Mouse (Mus musculus): ENCODE data around the gene Gal3st2c. TPM values are rescaled to one million over a fixed set of nuclear protein-coding genes. Genes with fewer than 3 reads are reported as not detected.
"Not testable (repeated sequence)": the region's sequence is repeated elsewhere in the genome, so short reads cannot be mapped to it uniquely, and the experiment has no call there.

Gene Gal3st2c
- polyA plus RNA-seq, 1 experiment, result 0.09 TPM

DNA sequence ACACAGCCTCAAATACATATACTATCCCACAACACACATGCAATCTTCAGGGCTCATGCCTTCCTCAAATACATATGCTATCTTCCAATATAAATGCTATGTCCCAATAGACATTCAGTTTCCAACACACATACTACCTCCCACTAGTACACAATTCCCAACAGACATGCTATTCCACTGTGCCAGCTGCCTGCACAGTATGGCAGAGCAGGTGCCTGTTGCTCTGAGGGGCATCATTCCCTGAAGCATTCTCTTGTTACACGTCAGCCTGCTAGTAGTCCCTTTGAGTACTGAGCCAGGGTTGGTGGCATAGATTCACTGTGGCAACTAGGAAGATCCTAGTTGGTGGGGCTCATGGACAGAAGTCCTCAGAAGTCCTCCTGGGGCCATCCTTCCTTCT is 64.2 kb downstream of the Gal3st2c start:
- TF ChIP-seq EP300 (IDR thresholded peaks at IDR 0.05; ENCODE audit: insufficient read depth, low read depth, low read length) (no peak), CTCF (IDR thresholded peaks at IDR 0.05; ENCODE audit: low read depth, low read length) (no peak), POLR2A (IDR thresholded peaks at IDR 0.05; ENCODE audit: insufficient read depth, low read length) (no peak)
- H3K4me1 ChIP-seq (ENCODE audit: control insufficient read depth, insufficient read depth, low read length), result no peaks in the 10 kb centered on the region
- H3K27ac ChIP-seq (ENCODE audit: insufficient read depth, low read length), result no peak overlapping the region
- no peak overlapping the region for H3K9ac ChIP-seq (ENCODE audit: low read depth, poor library complexity, severe bottlenecking)
- H3K4me3 ChIP-seq (ENCODE audit: low read depth, low read length), result no peak overlapping the region
- no peaks in the 10 kb centered on the region for H3K36me3 ChIP-seq (ENCODE audit: control insufficient read depth, insufficient read depth, low read length, poor library complexity, severe bottlenecking)
- no peaks in the 10 kb centered on the region for H3K27me3 ChIP-seq (ENCODE audit: control insufficient read depth, insufficient read depth, low read length, poor library complexity, severe bottlenecking)
- H3K9me3 ChIP-seq (replicated peaks; ENCODE audit: control insufficient read depth, insufficient read depth, low read length, poor library complexity, severe bottlenecking), result no peaks in the 10 kb centered on the region

DNA sequence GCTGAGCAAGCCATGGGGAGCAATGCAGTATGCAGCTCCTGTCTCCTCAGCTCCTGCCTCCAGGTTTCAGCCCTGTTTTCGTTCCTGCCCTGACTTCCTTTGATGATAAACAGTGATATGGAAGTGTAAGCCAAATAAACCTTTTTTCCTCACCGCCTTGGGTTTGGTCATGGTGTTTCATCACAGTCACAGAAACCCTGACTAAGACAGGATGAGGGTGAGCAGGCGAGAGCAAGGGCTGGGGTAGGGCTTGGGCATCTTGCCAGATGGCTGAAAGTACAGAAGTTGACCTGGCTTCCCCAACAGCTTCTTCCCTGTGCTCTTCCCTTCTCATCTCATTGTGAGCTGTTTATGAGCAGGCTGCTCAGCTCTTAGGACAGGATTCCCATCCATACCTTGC is 65.7 kb downstream of the Gal3st2c start:
- Histone ChIP-seq H3K4me3 (ENCODE audit: low read depth, low read length) (no peak overlapping the region), H3K36me3 (ENCODE audit: control insufficient read depth, insufficient read depth, low read length, poor library complexity, severe bottlenecking) (no peaks in the 10 kb centered on the region), H3K27me3 (ENCODE audit: control insufficient read depth, insufficient read depth, low read length, poor library complexity, severe bottlenecking) (no peaks in the 10 kb centered on the region), H3K27ac (ENCODE audit: insufficient read depth, low read length) (no peak overlapping the region), H3K9ac (ENCODE audit: low read depth, poor library complexity, severe bottlenecking) (no peak overlapping the region), H3K4me1 (ENCODE audit: control insufficient read depth, insufficient read depth, low read length) (no peaks in the 10 kb centered on the region), H3K9me3 (replicated peaks; ENCODE audit: control insufficient read depth, insufficient read depth, low read length, poor library complexity, severe bottlenecking) (no peaks in the 10 kb centered on the region)
- TF ChIP-seq POLR2A (IDR thresholded peaks at IDR 0.05; ENCODE audit: insufficient read depth, low read length) (no peak), EP300 (IDR thresholded peaks at IDR 0.05; ENCODE audit: insufficient read depth, low read depth, low read length) (no peak), CTCF (IDR thresholded peaks at IDR 0.05; ENCODE audit: low read depth, low read length) (no peak)

DNA sequence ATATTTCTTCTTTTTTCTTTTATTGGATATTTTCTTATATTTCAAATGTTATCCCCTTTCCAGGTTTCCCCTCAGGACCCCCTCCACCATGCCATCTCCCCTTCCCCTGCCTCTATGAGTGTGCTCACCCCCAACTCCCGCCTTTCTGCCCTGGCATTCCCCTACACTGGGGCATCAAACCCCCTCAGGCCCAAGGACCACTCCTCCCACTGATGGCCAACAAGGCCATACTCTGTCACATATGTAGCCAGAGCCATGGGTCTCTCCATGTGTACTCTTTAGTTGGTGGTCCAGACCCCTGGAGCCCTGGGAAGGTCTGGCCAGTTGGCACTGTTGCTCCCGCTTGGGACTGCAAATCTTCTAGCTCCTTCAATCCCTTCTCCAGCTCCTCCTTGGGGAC is 67.1 kb downstream of the Gal3st2c start:
- no peak overlapping the region for H3K4me3 ChIP-seq (ENCODE audit: low read depth, low read length)
- H3K27ac ChIP-seq (ENCODE audit: insufficient read depth, low read length), result no peak overlapping the region
- no peaks in the 10 kb centered on the region for H3K27me3 ChIP-seq (ENCODE audit: control insufficient read depth, insufficient read depth, low read length, poor library complexity, severe bottlenecking)
- H3K4me1 ChIP-seq (ENCODE audit: control insufficient read depth, insufficient read depth, low read length), result no peaks in the 10 kb centered on the region
- TF ChIP-seq EP300 (IDR thresholded peaks at IDR 0.05; ENCODE audit: insufficient read depth, low read depth, low read length), result no peak
- TF ChIP-seq CTCF (IDR thresholded peaks at IDR 0.05; ENCODE audit: low read depth, low read length), result no peak
- no peak for TF ChIP-seq POLR2A (IDR thresholded peaks at IDR 0.05; ENCODE audit: insufficient read depth, low read length)
- H3K9ac ChIP-seq (ENCODE audit: low read depth, poor library complexity, severe bottlenecking), result no peak overlapping the region
- no peaks in the 10 kb centered on the region for H3K9me3 ChIP-seq (replicated peaks; ENCODE audit: control insufficient read depth, insufficient read depth, low read length, poor library complexity, severe bottlenecking)
- H3K36me3 ChIP-seq (ENCODE audit: control insufficient read depth, insufficient read depth, low read length, poor library complexity, severe bottlenecking), result no peaks in the 10 kb centered on the region

DNA sequence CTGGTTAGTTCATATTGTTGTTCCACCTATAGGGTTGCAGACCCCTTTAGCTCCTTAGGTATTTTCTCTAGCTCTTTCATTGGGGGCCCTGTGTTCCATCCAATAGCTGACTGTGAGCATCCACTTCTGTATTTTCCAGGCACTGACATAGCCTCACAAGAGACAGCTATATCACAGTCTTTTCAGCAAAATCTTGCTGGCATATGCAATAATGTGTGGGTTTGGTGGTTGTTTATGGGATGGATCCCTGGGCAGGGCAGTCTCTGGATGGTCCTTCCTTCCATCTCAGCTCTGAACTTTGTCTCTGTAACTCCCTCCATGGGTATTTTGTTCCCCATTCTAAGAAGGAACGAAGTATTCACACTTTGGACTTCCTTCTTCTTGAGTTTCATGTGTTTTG is 68.0 kb downstream of the Gal3st2c start:
- not testable (repeated sequence) for H3K9me3 ChIP-seq (replicated peaks; ENCODE audit: control insufficient read depth, insufficient read depth, low read length, poor library complexity, severe bottlenecking); H3K27me3 ChIP-seq (ENCODE audit: control insufficient read depth, insufficient read depth, low read length, poor library complexity, severe bottlenecking); H3K36me3 ChIP-seq (ENCODE audit: control insufficient read depth, insufficient read depth, low read length, poor library complexity, severe bottlenecking); H3K9ac ChIP-seq (ENCODE audit: low read depth, poor library complexity, severe bottlenecking); H3K27ac ChIP-seq (ENCODE audit: insufficient read depth, low read length); H3K4me1 ChIP-seq (ENCODE audit: control insufficient read depth, insufficient read depth, low read length); H3K4me3 ChIP-seq (ENCODE audit: low read depth, low read length)

Other genes with a start within 250 kb of the Gal3st2c start
- gene Atg4b, start 239.0 kb upstream of the Gal3st2c start, polyA plus RNA-seq (2011; ENCODE audit: insufficient read depth, insufficient read length, low read depth, missing spikeins), result 75.9 and 92.7 TPM in 2 replicates
- gene Thap4, start 235.6 kb upstream of the Gal3st2c start, polyA plus RNA-seq (2011; ENCODE audit: insufficient read depth, insufficient read length, low read depth, missing spikeins), result 44.8 and 51.5 TPM in 2 replicates
- 179 and 191 TPM in 2 replicates for gene Dtymk, start 188.6 kb upstream of the Gal3st2c start, polyA plus RNA-seq (2011; ENCODE audit: insufficient read depth, insufficient read length, low read depth, missing spikeins)
- gene Ing5, start 186.5 kb upstream of the Gal3st2c start, polyA plus RNA-seq (2011; ENCODE audit: insufficient read depth, insufficient read length, low read depth, missing spikeins), result 33.9 and 34.2 TPM in 2 replicates
- gene D2hgdh, start 165.6 kb upstream of the Gal3st2c start, polyA plus RNA-seq (2011; ENCODE audit: insufficient read depth, insufficient read length, low read depth, missing spikeins), result 17.6 and 23.4 TPM in 2 replicates
- gene Gal3st2, start 129.2 kb upstream of the Gal3st2c start, polyA plus RNA-seq (2011; ENCODE audit: insufficient read depth, insufficient read length, low read depth, missing spikeins), result not detected in 2 replicates
- 0.31 TPM in 1 of 2 replicates, not detected in the other for gene Gal3st2b, start 72.2 kb upstream of the Gal3st2c start, polyA plus RNA-seq (2011; ENCODE audit: insufficient read depth, insufficient read length, low read depth, missing spikeins)
- not detected in 2 replicates for gene Neu4, start 29.9 kb downstream of the Gal3st2c start, polyA plus RNA-seq (2011; ENCODE audit: insufficient read depth, insufficient read length, low read depth, missing spikeins)
- not detected in 2 replicates for gene Pdcd1, start 62.0 kb downstream of the Gal3st2c start, polyA plus RNA-seq (2011; ENCODE audit: insufficient read depth, insufficient read length, low read depth, missing spikeins)

Measured in ES-Bruce4 (cell line).